Mouse (Mus musculus) A20 (cell line): ENCODE measurements around the gene Xbp1.
A peak's percentile ranks its signal among the peaks of the same experiment; 100 is the strongest.
"Not testable (repeated sequence)": the region's sequence is repeated elsewhere in the genome, so short reads cannot be mapped to it uniquely, and the experiment has no call there.

Experiments used
- DNase-seq: peaks from one replicate; pipeline ENCODE4 v3.0.0-alpha.2; 2011; ENCODE audit warnings: low read depth, low spot score

The Xbp1 gene

GRCm38 (mm10) chr11:5520412-5521265 is at the start of gene Xbp1:
TSS of gene Xbp1 (plus strand) at chr11:5520659.
- DNase-seq: peak; percentile 95

GRCm38 (mm10) chr11:5474130-5474529 is 46.3 kb upstream of the Xbp1 start:
- DNase-seq: peak; percentile 68

- not testable (repeated sequence) for DNase-seq
Measured at GRCm38 (mm10) chr11:5475556-5476118, 44.8 kb upstream of the Xbp1 start.

- no peak for DNase-seq
Measured at GRCm38 (mm10) chr11:5476806-5477205, 43.7 kb upstream of the Xbp1 start.

- DNase-seq: no peak
Measured at GRCm38 (mm10) chr11:5478193-5478592, 42.3 kb upstream of the Xbp1 start.

GRCm38 (mm10) chr11:5478831-5479230 is 41.6 kb upstream of the Xbp1 start:
- DNase-seq: no peak

GRCm38 (mm10) chr11:5482581-5482980 is 37.9 kb upstream of the Xbp1 start:
- no peak for DNase-seq

- peak; percentile 92 for DNase-seq
Measured at GRCm38 (mm10) chr11:5485193-5486011, 35.1 kb upstream of the Xbp1 start.

GRCm38 (mm10) chr11:5489433-5489832 is 31.0 kb upstream of the Xbp1 start:
- not testable (repeated sequence) for DNase-seq

GRCm38 (mm10) chr11:5490989-5491656 is 29.3 kb upstream of the Xbp1 start:
- DNase-seq: no peak

GRCm38 (mm10) chr11:5491912-5492311 is 28.5 kb upstream of the Xbp1 start:
- DNase-seq: no peak

GRCm38 (mm10) chr11:5493869-5494268 is 26.6 kb upstream of the Xbp1 start:
- DNase-seq: no peak

- no peak for DNase-seq
Measured at GRCm38 (mm10) chr11:5495286-5495832, 25.1 kb upstream of the Xbp1 start.

- no peak for DNase-seq
Measured at GRCm38 (mm10) chr11:5495906-5496305, 24.6 kb upstream of the Xbp1 start.

- DNase-seq: no peak
Measured at GRCm38 (mm10) chr11:5496559-5497248, 23.8 kb upstream of the Xbp1 start.

- DNase-seq: no peak
Measured at GRCm38 (mm10) chr11:5498422-5498821, 22.0 kb upstream of the Xbp1 start.

- DNase-seq: peak; percentile 43
Measured at GRCm38 (mm10) chr11:5498931-5499661, 21.4 kb upstream of the Xbp1 start.

- peak; percentile 91 for DNase-seq
Measured at GRCm38 (mm10) chr11:5499961-5500644, 20.4 kb upstream of the Xbp1 start.
